Comparison of ENCODE assay signal across 11 mouse cellular contexts in the genomic region with DNA sequence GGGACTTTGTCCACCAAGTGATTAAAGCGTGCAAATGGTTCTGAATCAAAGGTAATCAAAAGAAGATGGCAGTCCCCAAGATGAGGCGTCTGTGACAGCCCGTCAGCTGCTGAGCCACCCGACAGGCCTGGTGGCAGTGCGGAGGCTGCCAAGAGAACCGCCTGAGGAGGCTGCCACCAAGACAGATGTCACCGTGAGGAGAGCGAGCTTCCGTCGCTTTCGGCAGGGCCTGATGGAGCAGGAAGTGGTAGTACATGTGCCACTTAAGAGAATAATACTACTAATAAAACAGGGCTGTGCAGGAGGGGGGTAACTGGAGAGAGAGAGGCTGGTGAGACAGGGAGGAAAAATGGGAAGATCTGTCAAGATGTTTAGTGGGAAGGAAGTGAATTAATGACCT.
A peak's percentile ranks its signal among the peaks of the same experiment; 100 is the strongest.
DNase-seq lines count a peak whose midpoint lies in the region; ATAC-seq and TF ChIP-seq lines count a peak whose summit lies in the region.
"Had no signal": no experiment of that assay in that cellular context is flagged by ENCODE, and none has a peak within 500 bp of the region (broad histone marks: within the 10 kb centered on the region; RNA-seq: fewer than 3 reads in every experiment).

No protein-coding gene starts in this region.

- H3K27ac ChIP-seq in hindbrain, postnatal 0 days = no peak overlapping the region
- H3K27ac ChIP-seq in hindbrain, embryonic 10.5 days = no peak overlapping the region
- H3K27ac ChIP-seq in forebrain, embryonic 15.5 days (replicated peaks) = peak overlapping the region; percentile 90
- H3K27ac ChIP-seq: embryonic facial prominence, embryonic 10.5 days had no signal

- TF ChIP-seq CTCF in hindbrain, postnatal 0 days (IDR thresholded peaks at IDR 0.05; ENCODE audit: low read depth) = no peak

- no peak overlapping the region for H3K4me2 ChIP-seq in hindbrain, postnatal 0 days (ENCODE audit: low read depth, low read length)
- no peak overlapping the region; the same call in 1 of the 2 replicates for H3K4me2 ChIP-seq in forebrain, embryonic 15.5 days (replicated peaks)

- no peak for ATAC-seq in hindbrain, postnatal 0 days
- peak; percentile 89 for ATAC-seq in forebrain, embryonic 15.5 days (replicated peaks)

- peak; percentile 29 for DNase-seq in hindbrain, postnatal 0 days (ENCODE audit: low spot score)
- no peak for DNase-seq in hindbrain, embryonic 10.5 days (ENCODE audit: low spot score)
- DNase-seq in layer of hippocampus, postnatal 14 days (ENCODE audit: low spot score in 2 of 2) = peak; percentile 24 to 36
- peak; percentile 67 for DNase-seq in thymus, postnatal 14 days
- no peak for DNase-seq in spleen, postnatal 4 days (ENCODE audit: low spot score in 2 of 2)
- DNase-seq in lung, postnatal 36 days = no peak
- DNase-seq: adrenal gland, postnatal 10 days; kidney, adult 18-20 months; liver had no signal

- no peaks in the 10 kb centered on the region for H3K36me3 ChIP-seq in hindbrain, postnatal 0 days (ENCODE audit: insufficient read depth, low read length)
- no peaks in the 10 kb centered on the region for H3K36me3 ChIP-seq in hindbrain, embryonic 10.5 days
- no peaks in the 10 kb centered on the region for H3K36me3 ChIP-seq in forebrain, embryonic 15.5 days
- H3K36me3 ChIP-seq: embryonic facial prominence, embryonic 10.5 days had no signal

- peaks cover 6% of the 10 kb centered on the region for H3K4me1 ChIP-seq in hindbrain, postnatal 0 days (ENCODE audit: insufficient read depth, low read length)
- peaks cover 20% of the 10 kb centered on the region for H3K4me1 ChIP-seq in hindbrain, embryonic 10.5 days (replicated peaks)
- peaks cover 30% of the 10 kb centered on the region for H3K4me1 ChIP-seq in forebrain, embryonic 15.5 days

- no peak overlapping the region for H3K9ac ChIP-seq in hindbrain, postnatal 0 days (replicated peaks; ENCODE audit: low read length)
- H3K9ac ChIP-seq in forebrain, embryonic 15.5 days (replicated peaks) = no peak overlapping the region

- H3K9me3 ChIP-seq in hindbrain, postnatal 0 days (ENCODE audit: low read length) = no peaks in the 10 kb centered on the region
- no peaks in the 10 kb centered on the region for H3K9me3 ChIP-seq in hindbrain, embryonic 10.5 days
- H3K9me3 ChIP-seq in forebrain, embryonic 15.5 days = no peaks in the 10 kb centered on the region
- H3K9me3 ChIP-seq: embryonic facial prominence, embryonic 10.5 days had no signal

- H3K27me3 ChIP-seq in hindbrain, postnatal 0 days (ENCODE audit: insufficient read depth, low read length) = no peaks in the 10 kb centered on the region
- H3K27me3 ChIP-seq in hindbrain, embryonic 10.5 days (ENCODE audit: insufficient read depth, poor library complexity, severe bottlenecking) = peaks cover 38% of the 10 kb centered on the region
- H3K27me3 ChIP-seq in forebrain, embryonic 15.5 days = no peaks in the 10 kb centered on the region

- no peak overlapping the region for H3K4me3 ChIP-seq in hindbrain, postnatal 0 days (ENCODE audit: low read length)
- H3K4me3 ChIP-seq in hindbrain, embryonic 10.5 days = no peak overlapping the region
- H3K4me3 ChIP-seq in forebrain, embryonic 15.5 days = no peak overlapping the region
- H3K4me3 ChIP-seq: embryonic facial prominence, embryonic 10.5 days had no signal

- 23% methylated on average over 11 of the region's 11 CpGs for WGBS in hindbrain, postnatal 0 days
- WGBS in hindbrain, embryonic 10.5 days = 53% methylated on average over 11 of the region's 11 CpGs
- WGBS in forebrain, embryonic 15.5 days = 32% methylated on average over 11 of the region's 11 CpGs

Comparison
In these comparisons a context has a peak if more than half of its experiments do, and no peak if none do; other contexts are left out.
1. DNase-seq: peak in hindbrain, postnatal 0 days (single experiment), layer of hippocampus, postnatal 14 days (2 of 2) and thymus, postnatal 14 days (single experiment); none in hindbrain, embryonic 10.5 days (single experiment), spleen, postnatal 4 days (0 of 2) and lung, postnatal 36 days (single experiment).